Mouse (Mus musculus): ENCODE measurements around the gene Col2a1. TPM values are rescaled to one million over a fixed set of nuclear protein-coding genes. Genes with fewer than 3 reads are reported as not detected.

Gene Col2a1
- polyA plus RNA-seq, 1 experiment = 0.51 TPM

DNA sequence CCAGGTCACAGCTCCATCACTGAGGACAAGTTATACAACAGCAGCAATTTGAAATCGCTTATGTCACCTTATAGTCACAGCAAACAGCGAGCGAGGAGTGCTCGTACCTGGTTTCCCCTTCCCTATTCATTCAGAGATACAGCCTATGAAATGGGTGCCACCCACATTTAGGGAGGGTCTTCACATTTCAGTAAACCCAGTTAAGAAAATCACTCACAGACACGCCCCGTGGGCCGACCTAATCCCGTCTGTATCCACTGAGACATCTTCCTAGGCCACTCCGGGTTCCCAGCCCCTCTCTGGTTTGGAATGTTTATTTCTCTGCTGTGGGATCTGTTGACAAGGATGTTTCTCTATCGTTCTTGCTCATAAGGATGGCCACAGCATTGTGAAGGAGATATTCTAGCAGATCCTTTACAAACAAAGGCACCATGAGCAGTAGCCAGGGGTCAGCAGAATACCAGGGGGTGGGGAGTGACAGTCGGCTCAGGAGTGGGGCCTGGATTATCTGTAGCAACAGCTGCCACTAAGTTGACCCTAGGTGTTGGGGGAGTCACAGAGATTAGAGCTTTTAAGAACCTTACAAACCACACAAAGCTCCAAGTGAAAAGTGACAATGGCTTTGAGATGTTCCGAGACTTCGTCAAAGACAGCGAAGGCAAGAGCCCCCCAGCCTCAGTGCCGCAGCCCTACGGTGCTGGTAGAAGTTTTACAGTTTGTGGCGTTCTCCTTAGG is 39.0 kb downstream of the Col2a1 start:
- 78% methylated on average over 17 of the region's 17 CpGs for WGBS
- no peak for DNase-seq
- H3K4me3 ChIP-seq (replicated peaks; ENCODE audit: extremely low read depth, low read depth, low read length) = no peak overlapping the region

DNA sequence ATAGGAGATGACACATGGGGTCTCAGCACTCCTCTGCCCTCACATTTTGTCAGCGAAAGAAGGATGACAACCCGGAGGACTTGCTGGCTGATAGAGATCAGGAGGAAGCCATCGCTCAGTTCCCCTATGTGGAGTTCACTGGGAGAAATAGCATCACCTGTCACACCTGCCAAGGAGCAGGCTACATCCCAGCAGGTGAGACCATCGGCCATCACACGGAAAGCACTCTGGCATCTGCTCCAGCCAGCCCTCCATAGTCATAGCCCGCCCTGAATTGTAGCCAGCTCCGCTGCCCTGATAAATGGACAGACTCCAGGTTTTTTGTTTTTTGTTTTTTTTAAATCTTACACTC is 39.7 kb downstream of the Col2a1 start:
- Histone ChIP-seq H3K4me3 (replicated peaks; ENCODE audit: extremely low read depth, low read depth, low read length) (no peak overlapping the region), H3K4me1 (ENCODE audit: control insufficient read depth, insufficient read depth, low read length) (no peaks in the 10 kb centered on the region)
- 36% methylated on average over 7 of the region's 7 CpGs for WGBS
- TF ChIP-seq POLR2A (IDR thresholded peaks at IDR 0.05; ENCODE audit: borderline replicate concordance, extremely low read depth, low read depth, low read length) (no peak), CTCF (IDR thresholded peaks at IDR 0.05; ENCODE audit: insufficient read depth, low read length) (no peak)
- no peak for DNase-seq

More for the DNA sequence above, 39.0 kb downstream of the Col2a1 start:
- TF ChIP-seq CTCF (IDR thresholded peaks at IDR 0.05; ENCODE audit: insufficient read depth, low read length) = no peak
- TF ChIP-seq POLR2A (IDR thresholded peaks at IDR 0.05; ENCODE audit: borderline replicate concordance, extremely low read depth, low read depth, low read length) = no peak
- no peaks in the 10 kb centered on the region for H3K4me1 ChIP-seq (ENCODE audit: control insufficient read depth, insufficient read depth, low read length)

DNA sequence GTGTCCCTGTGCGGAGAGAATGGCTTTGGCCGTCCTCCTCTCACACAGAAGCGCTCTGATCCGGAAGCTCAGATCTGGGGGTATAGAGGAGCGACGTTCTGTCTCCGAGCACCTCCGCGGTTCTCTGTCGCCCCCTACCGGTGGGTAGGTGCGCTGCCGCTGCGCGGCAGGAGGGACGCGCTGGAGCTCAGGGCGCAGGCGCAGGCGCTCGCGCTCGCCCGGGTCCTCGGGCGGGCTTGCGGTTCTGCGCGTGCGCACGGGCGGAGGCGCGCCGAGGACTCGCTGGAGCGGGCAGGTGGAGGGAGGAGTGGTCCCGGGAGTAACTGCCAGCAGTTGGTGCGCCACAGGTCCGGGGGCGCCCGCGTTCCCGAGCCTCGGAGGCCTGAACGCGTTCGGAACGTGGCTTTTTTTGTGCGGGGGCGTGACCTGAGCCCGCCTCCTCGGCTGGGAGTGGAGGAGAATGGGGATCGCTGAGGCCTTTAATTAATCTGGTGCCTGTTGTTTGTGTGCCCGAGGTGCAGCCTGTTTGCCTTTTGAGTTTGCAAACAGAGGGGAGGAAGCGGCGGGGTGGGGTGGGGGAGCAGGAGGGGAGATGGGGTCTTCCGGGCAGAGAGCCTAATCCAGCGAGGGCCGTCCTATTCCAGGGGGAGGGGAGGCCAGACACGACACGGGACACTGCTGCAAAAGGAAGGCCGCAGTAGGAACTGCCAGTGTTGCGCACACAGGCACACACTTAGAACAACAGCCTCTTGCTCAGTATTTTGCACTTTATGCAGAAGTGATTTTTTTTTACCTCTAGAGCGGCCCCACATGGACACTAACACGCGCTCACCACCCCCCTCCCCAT is 40.3 kb downstream of the Col2a1 start, which contains the start of gene Tmem106c:
TSS of gene Tmem106c (plus strand) at position 212 of the 847 bp plus-strand sequence.
- WGBS = under 1% methylated on average over 67 of the region's 67 CpGs
- DNase-seq = peak; percentile 88
- TF ChIP-seq POLR2A (IDR thresholded peaks at IDR 0.05; ENCODE audit: borderline replicate concordance, extremely low read depth, low read depth, low read length) (peak; percentile 54; the same call in 1 of the 2 replicates), CTCF (IDR thresholded peaks at IDR 0.05; ENCODE audit: insufficient read depth, low read length) (peak; percentile 80)
- Histone ChIP-seq H3K4me1 (ENCODE audit: control insufficient read depth, insufficient read depth, low read length) (no peaks in the 10 kb centered on the region), H3K4me3 (replicated peaks; ENCODE audit: extremely low read depth, low read depth, low read length) (peak within 1 kb of the TSS; percentile 90)

DNA sequence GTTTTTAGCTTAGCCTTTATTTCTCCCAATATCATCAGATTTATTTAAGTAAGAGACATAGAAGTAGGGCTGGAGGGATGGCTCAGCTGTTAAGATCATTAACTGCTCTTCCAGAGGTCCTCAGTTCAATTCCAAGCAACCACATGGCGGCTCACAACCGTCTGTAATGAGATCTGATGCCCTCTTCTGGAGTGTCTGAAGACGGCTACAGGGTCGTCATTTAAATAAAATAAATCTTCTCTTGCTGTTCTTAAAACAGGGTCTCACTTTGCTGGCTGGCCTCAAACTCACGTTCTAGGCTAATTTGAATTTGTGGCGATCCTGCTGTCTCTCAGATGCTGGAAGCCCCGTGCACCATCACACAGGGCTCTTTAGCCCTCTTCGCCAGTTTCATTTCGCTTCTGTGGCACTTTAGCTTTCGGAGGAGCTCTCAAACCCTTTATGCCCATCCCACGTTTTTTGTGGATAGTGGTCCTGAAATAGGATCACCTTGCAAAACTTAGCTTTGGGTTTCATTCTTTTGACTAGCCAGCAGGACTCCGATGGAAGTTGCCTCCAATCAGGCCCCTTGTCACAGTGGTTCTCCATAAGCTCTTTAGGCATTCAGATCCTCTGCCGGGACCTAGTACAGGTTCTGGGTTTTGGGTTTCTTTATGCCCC is 41.0 kb downstream of the Col2a1 start:
- H3K4me3 ChIP-seq (replicated peaks; ENCODE audit: extremely low read depth, low read depth, low read length) = peak overlapping the region; percentile 70
- no peaks in the 10 kb centered on the region for H3K4me1 ChIP-seq (ENCODE audit: control insufficient read depth, insufficient read depth, low read length)
- 8% methylated on average over 13 of the region's 13 CpGs for WGBS
- no peak for DNase-seq
- no peak for TF ChIP-seq CTCF (IDR thresholded peaks at IDR 0.05; ENCODE audit: insufficient read depth, low read length)
- TF ChIP-seq POLR2A (IDR thresholded peaks at IDR 0.05; ENCODE audit: borderline replicate concordance, extremely low read depth, low read depth, low read length) = no peak

DNA sequence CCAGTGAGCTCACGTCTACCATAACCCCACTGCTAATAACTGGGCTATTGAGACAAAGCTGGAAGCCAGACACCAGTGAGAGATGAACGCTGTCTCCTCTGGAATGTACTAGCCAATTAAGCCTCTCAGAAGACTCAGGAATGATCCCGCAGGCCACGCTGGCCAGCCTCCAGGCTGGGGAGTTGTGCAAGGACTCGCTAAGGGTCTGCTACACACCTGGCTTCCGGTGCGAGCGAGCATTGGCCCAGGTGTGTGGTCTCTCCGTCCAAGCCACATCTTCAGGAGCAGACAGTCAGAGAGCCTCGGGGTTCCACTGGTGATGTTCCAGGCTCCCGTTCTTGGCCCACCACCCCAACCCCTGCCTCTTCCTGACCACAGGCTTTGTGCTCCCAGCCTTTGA is 48.1 kb downstream of the Col2a1 start:
- TF ChIP-seq CTCF (IDR thresholded peaks at IDR 0.05; ENCODE audit: insufficient read depth, low read length) (no peak), POLR2A (IDR thresholded peaks at IDR 0.05; ENCODE audit: borderline replicate concordance, extremely low read depth, low read depth, low read length) (no peak)
- Histone ChIP-seq H3K4me1 (ENCODE audit: control insufficient read depth, insufficient read depth, low read length) (no peaks in the 10 kb centered on the region), H3K4me3 (replicated peaks; ENCODE audit: extremely low read depth, low read depth, low read length) (no peak overlapping the region)
- 63% methylated on average over 11 of the region's 11 CpGs for WGBS
- no peak for DNase-seq

DNA sequence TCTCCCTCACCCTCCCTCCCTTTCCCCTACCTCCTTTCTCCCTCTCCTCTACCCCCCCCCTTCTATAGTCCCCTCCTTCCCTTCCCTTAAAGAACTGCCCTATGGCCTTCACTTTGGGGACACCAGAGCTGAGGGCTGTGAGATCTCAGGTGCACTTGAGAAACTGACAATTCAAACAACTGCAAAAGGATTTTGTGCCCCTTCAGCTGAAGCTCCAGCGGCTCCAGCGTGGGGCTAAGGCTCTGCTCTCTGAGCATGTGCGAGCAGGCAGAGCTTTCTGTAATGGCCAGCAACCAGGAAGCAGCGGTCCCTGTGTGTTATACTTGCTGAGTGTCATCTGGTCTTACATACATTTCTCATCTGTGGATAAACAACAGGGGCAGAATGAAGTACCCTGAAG is 48.8 kb downstream of the Col2a1 start:
- Histone ChIP-seq H3K4me3 (replicated peaks; ENCODE audit: extremely low read depth, low read depth, low read length) (no peak overlapping the region), H3K4me1 (ENCODE audit: control insufficient read depth, insufficient read depth, low read length) (no peaks in the 10 kb centered on the region)
- WGBS = 19% methylated on average over 4 of the region's 4 CpGs
- no peak for TF ChIP-seq CTCF (IDR thresholded peaks at IDR 0.05; ENCODE audit: insufficient read depth, low read length)
- DNase-seq = no peak

DNA sequence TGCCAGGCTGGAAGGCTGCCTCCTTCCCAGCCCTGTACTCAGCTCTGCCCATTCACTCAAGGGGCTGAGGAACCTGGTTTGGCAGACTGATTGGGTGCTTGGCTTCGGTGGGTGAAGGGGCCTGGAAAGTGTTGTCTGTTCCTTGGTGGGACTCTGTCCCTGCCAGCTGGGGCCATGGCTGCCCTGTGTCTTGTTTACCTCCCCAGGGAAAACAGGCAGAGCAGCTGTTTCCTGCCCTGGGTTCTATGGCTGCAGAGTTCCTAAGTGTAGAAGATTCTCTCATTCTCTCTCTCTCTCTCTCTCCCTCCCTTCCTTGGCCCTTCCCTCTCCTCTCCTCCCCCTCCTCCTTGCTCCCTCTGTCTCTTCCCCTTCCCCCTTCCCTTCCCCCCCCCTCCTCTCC is 49.2 kb downstream of the Col2a1 start:
- no peaks in the 10 kb centered on the region for H3K4me1 ChIP-seq (ENCODE audit: control insufficient read depth, insufficient read depth, low read length)
- TF ChIP-seq POLR2A (IDR thresholded peaks at IDR 0.05; ENCODE audit: borderline replicate concordance, extremely low read depth, low read depth, low read length) (no peak), CTCF (IDR thresholded peaks at IDR 0.05; ENCODE audit: insufficient read depth, low read length) (no peak)
- 9% methylated on average over 1 of the region's 1 CpGs for WGBS
- no peak overlapping the region for H3K4me3 ChIP-seq (replicated peaks; ENCODE audit: extremely low read depth, low read depth, low read length)
- no peak for DNase-seq

DNA sequence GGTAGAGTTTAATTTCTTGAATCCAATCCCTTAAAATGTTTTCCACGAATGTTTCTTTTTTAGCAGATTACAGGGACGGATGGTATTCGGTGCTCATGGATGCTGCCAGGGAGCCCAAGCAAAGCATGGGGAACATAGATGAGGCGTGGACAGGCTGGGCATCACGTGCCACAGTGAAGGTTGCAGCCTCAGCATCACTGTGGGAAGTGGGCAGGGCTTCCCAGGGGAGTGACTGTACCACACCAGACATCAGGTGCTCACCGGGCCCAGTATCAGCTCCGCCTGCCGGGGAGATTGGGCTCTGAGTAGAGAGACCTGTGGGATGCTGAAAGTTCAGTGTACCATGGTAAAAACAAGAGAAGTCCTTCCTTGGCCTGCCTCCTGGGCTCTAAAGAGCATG is 49.8 kb downstream of the Col2a1 start:
- TF ChIP-seq CTCF (IDR thresholded peaks at IDR 0.05; ENCODE audit: insufficient read depth, low read length) = no peak
- no peak for TF ChIP-seq POLR2A (IDR thresholded peaks at IDR 0.05; ENCODE audit: borderline replicate concordance, extremely low read depth, low read depth, low read length)
- H3K4me3 ChIP-seq (replicated peaks; ENCODE audit: extremely low read depth, low read depth, low read length) = no peak overlapping the region
- no peak for DNase-seq
- 78% methylated on average over 8 of the region's 8 CpGs for WGBS
- H3K4me1 ChIP-seq (ENCODE audit: control insufficient read depth, insufficient read depth, low read length) = no peaks in the 10 kb centered on the region

DNA sequence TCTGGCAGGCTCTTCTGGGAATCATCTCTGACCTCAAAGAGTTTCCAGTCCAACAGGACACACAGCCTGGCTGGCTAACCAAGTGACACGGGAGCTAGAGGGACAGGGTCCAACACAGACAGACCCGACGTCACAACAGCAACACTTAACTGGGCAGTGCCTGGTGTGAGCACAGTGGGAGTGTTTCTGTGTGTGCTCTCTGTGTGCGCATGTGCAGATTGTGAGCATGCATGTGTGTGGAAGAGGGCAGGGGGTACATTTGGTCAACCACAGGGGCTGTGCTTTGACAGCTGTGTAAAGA is 51.7 kb downstream of the Col2a1 start:
- Histone ChIP-seq H3K4me3 (replicated peaks; ENCODE audit: extremely low read depth, low read depth, low read length) (no peak overlapping the region), H3K4me1 (ENCODE audit: control insufficient read depth, insufficient read depth, low read length) (no peaks in the 10 kb centered on the region)
- TF ChIP-seq CTCF (IDR thresholded peaks at IDR 0.05; ENCODE audit: insufficient read depth, low read length) (no peak), POLR2A (IDR thresholded peaks at IDR 0.05; ENCODE audit: borderline replicate concordance, extremely low read depth, low read depth, low read length) (no peak)
- DNase-seq = no peak
- 59% methylated on average over 4 of the region's 4 CpGs for WGBS
